Mouse (Mus musculus): ENCODE results near the gene Elmo3.
A peak's percentile ranks its signal among the peaks of the same experiment; 100 is the strongest.

DNA sequence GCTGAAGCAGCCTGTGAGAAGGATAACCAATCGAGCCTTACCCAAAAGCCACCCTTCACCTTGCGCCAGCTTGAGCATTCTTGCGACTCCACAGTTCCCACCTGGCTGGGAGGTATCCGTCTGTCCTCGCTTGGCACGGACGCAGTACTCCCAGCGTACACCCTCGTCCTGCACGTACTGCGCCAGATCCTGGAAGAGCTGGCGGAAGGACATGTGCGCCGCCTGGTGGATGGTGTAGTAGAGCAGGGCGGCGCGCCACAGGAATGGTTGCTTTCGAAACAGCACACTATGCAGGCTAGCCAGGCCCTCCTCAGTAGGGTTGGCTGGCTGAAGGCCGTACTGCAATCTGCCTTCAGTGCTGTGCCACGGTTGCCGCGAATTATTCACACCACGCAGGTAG is 22.3 kb upstream of the Elmo3 start:
- TF ChIP-seq POLR2A (IDR thresholded peaks at IDR 0.05; ENCODE audit: low read depth, low read length): no peak
- peak; percentile 91 for TF ChIP-seq CTCF (conservative IDR thresholded peaks at IDR 0.05; ENCODE audit: insufficient read depth, insufficient read length, low read depth, low read length)

All from kidney, adult 2 months (tissue).